Mouse (Mus musculus) frontal cortex, postnatal 10 days (tissue): Measurements from ENCODE around the gene Mrto4.

ENCODE experiments used
- DNase-seq, 2 experiments: peaks; one replicate each; pipeline ENCODE4 v3.0.0; 2022; ENCODE audit warnings: low spot score in 2 of 2, mixed read lengths in 1 of 2

The Mrto4 gene

DNA sequence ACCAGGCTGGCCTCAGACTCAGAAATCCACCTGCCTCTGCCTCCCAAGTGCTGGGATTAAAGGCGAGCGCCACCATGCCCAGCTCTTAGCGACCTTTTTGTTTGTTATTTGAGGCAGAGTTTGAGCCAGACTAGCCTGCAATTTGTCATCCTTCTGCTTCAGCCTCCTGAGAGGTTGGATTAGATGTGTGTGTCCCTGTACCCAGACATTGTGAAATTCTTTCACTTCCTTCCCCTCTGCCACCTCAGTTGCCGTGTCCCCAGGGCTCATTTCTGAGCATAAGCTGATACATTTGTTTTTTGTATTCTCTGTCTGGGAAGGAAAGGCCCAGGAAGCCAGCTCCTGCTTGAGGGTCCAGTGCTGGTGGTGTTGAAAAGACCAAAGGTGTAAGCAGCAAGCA is 11.5 kb downstream of the Mrto4 start:
- DNase-seq, result no peak

- DNase-seq, result no peak
Observed at GRCm38 (mm10) chr4:139338145-139338544, 14.2 kb downstream of the Mrto4 start.

- peak in 1 of 2 experiments; percentile 49 for DNase-seq
Observed at GRCm38 (mm10) chr4:139336822-139337483, 15.4 kb downstream of the Mrto4 start.

- DNase-seq, result no peak
Observed at GRCm38 (mm10) chr4:139335507-139335906, 16.9 kb downstream of the Mrto4 start.

DNA sequence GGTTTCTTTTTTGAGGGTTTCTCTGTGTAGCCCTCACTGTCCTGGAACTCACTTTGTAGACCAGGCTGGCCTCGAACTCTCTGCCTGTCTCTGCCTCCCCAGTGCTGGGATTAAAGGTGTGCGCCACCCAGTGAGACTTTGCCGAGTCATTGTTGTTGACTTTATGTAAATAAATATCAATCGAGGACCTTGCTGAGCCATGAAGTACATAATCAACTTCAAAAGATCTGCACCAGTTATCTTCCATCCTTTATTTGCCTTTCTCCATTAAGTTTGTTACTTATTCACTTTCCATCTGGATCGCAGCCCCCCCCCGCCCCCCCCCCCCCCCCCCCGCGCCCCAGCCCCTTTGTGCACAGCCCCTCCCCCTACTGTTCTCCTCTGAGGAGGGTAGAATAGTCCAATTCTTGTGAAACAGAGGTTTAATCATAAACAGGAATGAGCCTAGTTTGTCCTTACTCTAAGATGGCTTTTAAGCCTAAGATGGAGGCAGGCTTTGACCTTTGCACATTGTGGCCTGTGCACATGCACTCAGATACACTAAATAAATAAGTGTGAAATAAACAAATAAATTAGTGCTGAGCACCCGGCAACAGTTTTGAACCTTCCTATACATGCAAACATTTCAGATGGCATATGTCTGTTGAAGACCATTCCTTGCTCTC is 17.6 kb downstream of the Mrto4 start:
- DNase-seq, result no peak

GRCm38 (mm10) chr4:139330605-139331004 is 21.8 kb downstream of the Mrto4 start:
- peak in 1 of 2 experiments; percentile 34 for DNase-seq

- DNase-seq, result no peak
Observed at GRCm38 (mm10) chr4:139319740-139320139, 32.6 kb downstream of the Mrto4 start.

DNA sequence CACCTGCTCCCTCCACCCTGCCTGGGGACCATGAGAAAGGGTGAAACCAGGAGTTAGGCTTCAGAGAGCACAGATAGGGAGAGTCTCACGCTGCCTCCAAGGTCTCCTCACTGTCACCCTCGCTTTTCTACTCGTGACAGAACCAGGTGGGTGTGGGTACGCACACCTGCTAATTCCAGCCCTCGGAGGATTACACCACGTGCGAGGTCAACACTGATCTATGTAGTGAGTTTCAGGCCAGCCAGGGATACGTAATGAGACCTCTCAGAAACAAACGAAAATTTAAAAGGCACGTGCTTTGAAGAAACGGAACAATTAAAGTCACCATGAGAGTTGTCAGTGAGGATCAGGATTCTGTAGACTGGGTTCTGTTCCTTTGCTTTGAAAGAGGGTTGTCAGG is 33.9 kb downstream of the Mrto4 start:
- no peak for DNase-seq

DNA sequence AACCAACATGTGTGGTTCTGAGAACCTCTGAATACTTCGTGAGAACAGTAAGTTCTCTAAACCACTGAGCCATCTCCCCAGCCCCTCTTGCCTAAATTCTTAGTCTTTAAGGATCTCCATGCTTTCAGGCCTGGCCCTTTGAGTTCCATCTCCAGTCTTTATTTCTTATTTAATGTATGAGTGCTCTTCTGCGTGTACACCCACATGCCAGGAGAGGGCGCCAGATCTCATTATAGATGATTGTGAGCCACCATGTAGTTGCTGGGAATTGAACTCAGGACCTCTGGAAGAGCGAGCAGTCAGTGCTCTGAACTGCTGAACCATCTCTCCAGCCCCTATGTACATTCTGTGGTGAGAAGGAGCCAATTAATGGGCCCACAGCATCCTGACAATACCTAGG is 39.7 kb downstream of the Mrto4 start:
- DNase-seq, result no peak

- DNase-seq, result no peak
Observed at GRCm38 (mm10) chr4:139311707-139312106, 40.7 kb downstream of the Mrto4 start.

GRCm38 (mm10) chr4:139310899-139311701 is 41.3 kb downstream of the Mrto4 start:
- DNase-seq, result no peak

DNA sequence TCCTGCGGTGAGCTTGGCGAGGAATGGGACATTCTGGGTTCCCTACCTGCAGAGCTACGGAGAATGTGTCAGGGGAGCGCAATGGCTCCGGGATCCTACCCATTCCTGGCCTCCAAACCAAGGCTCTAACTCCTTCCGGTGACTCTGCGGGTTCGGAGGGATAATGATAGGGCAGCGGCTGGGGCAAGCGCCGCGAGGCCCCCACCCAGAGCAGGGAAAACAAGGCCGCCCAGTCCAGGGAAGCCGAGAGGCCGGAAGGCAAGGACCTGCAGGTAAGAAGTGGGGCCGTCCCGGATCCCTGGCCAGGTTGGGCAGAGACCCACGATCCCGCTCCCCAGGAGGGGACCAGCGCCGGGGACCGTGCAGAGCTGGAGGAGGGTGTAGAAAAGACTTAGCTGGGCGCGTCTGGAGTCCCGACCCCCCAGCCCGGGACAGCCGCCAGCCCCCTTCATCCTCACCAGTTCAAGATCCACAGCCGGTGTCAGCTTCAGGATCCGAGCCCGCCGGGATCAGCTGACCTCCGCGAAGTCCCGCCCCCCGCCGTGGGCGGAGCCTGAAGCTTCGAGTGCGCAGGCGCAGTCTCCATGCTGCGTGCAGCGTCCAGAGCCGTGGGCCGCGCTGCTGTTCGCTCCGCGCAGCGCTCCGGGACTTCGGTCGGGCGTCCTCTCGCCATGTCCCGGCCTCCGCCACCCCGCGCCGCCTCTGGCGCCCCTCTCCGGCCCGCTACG is 42.0 kb downstream of the Mrto4 start, which contains the start of the genes Pqlc2 and Akr7a5:
Pqlc2 (minus strand) TSS at position 538 of the 728 bp plus-strand sequence.
Akr7a5 (plus strand) TSS at position 574 of the 728 bp plus-strand sequence.
- DNase-seq, result peak; percentile 96 to 97

GRCm38 (mm10) chr4:139309651-139310050 is 42.7 kb downstream of the Mrto4 start:
- no peak for DNase-seq

DNA sequence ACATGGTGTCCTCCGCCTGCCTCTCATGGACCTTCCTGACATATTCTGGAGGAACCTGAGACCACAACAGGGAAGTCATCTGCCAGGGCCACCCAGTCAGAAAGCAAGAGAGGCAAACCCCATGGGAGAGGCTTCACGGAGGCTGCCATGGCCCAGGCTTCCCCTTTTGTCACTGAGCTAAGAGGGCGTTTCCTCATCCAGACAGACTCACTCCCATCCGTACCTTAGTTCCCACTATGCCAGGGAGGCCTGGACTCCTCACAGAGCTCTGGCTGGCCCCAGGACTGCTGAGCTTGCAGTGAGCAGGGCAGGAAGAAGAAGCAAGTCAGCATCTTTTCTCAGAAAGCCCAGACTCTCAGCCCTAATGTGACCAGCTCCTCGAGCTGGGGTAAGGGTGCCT is 44.5 kb downstream of the Mrto4 start:
- no peak for DNase-seq

GRCm38 (mm10) chr4:139305521-139305920 is 46.9 kb downstream of the Mrto4 start:
- DNase-seq, result no peak

DNA sequence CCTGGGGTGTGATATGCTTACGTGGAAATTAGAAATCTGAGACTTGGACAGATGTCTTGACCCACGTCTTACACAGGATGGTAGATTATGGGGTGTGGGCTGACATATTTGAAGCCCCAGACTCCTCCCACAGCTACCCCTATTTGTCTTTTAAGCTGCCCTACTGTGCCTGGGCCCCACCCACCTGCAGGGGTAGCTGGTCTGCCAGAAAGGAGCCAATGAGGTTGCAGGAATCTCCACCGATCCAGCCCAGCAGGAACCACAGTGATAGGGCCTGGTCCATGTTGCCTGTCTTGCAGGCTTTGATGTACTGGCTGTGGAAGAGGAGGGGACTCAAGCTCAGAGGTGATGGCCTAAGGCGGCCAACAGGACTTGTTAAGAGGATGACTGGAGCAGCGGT is 50.1 kb downstream of the Mrto4 start:
- no peak for DNase-seq

DNA sequence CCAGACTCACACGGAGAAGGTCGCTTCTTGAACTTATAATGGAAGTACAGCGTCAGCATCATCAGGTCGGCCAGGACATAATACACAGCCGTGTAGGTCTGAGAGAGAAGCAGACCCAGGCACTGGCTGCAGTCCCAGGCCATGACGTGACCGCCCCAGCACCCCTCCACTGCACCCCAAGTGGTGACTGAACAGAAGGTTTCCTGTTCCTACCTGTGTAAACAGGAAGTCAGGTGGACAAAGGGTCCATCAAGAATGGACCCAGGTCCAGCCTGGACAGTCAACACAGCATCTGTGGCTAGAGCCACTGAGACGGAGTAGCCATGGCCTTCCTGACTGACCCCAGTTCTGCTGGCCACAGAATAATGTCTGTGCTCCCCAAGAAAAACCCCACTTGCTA is 50.6 kb downstream of the Mrto4 start:
- DNase-seq, result no peak

GRCm38 (mm10) chr4:139298671-139299366 is 53.6 kb downstream of the Mrto4 start:
- no peak for DNase-seq

DNA sequence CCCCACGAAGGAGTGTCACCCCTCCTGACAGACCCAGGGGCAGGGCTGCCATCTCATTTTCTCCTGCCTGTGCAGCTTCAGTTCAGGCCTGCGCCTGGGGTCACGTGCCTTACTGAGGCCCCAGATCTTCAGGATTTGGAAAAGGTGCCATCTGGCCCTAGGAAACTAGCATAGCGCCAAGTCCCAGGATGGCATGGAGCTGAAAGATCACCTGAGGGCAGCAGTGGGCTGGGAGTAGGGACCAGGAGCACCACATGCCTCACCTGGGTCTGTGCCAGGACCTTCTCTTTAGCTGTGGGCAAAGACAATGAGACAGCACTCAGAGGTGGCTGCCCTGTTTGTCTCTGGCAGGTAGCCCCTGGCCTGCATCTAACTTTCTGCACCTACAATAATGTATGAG is 54.8 kb downstream of the Mrto4 start:
- DNase-seq, result no peak
